Mouse (Mus musculus): ENCODE data around the gene Zbtb16. TPM values are rescaled to one million over a fixed set of nuclear protein-coding genes. Genes with fewer than 3 reads are reported as not detected.

Gene Zbtb16
- total and polyA plus RNA-seq, 3 experiments, result 0.34 to 3.0 (median 0.90) TPM

GRCm38 (mm10) chr9:48748216-48748615 is 87.8 kb downstream of the Zbtb16 start:
- H3K4me2 ChIP-seq (ENCODE audit: insufficient read depth, low read depth, poor library complexity, severe bottlenecking), result no peak overlapping the region
- TF ChIP-seq POLR2AphosphoS2 (IDR thresholded peaks at IDR 0.05; ENCODE audit: low read depth, low read length) (no peak), TBP (conservative IDR thresholded peaks at IDR 0.05; ENCODE audit: low read depth, low read length) (no peak), MEF2A (IDR thresholded peaks at IDR 0.05; ENCODE audit: borderline replicate concordance, low read depth, low read length) (no peak), ZMIZ1 (IDR thresholded peaks at IDR 0.05; ENCODE audit: low read depth, low read length) (no peak)
- no peaks in the 10 kb centered on the region for H3K9me3 ChIP-seq (replicated peaks; ENCODE audit: low read length)
- no peaks in the 10 kb centered on the region for H3K27me3 ChIP-seq (replicated peaks)
- peaks cover under 1 to 1% of the 10 kb centered on the region in 2 experiments for H3K36me3 ChIP-seq (replicated peaks in 1 of 2; ENCODE audit: control insufficient read depth in 1 of 2, insufficient read depth in 1 of 2, low read length in 1 of 2)
- H3K79me2 ChIP-seq (replicated peaks; ENCODE audit: control insufficient read depth, extremely low read depth, insufficient read depth, poor library complexity, severe bottlenecking), result no peaks in the 10 kb centered on the region
- dilution Hi-C loops (cut with MboI; ENCODE audit: extremely low pct_ligation_motif_present, extremely low pct_unique_long_range_greater_than_20kb, low sequenced_read_pairs), result no loop called here
- no peak overlapping the region for H3K4me3 ChIP-seq (replicated peaks in 1 of 3; ENCODE audit: low read depth in 2 of 3, low read length in 2 of 3, poor library complexity in 1 of 3)
- 0 out of 4 replicates have a peak, but pooled peaks cover 0 to 3% of the 10 kb centered on the region in 2 experiments for H3K4me1 ChIP-seq (ENCODE audit: control insufficient read depth in 1 of 2, insufficient read depth in 2 of 2)
- no peak overlapping the region for H3K9ac ChIP-seq (ENCODE audit: insufficient read depth, low read depth)
- in situ Hi-C loops (cut with MboI; ENCODE audit: low pct_ligation_motif_present, low pct_unique_long_range_greater_than_20kb, low sequenced_read_pairs), result no loop called here
- no peak for DNase-seq (ENCODE audit: extremely low read depth)
- no peak overlapping the region for H3K27ac ChIP-seq (ENCODE audit: insufficient read depth, low read depth)

GRCm38 (mm10) chr9:48746506-48746905 is 89.5 kb downstream of the Zbtb16 start:
- Histone ChIP-seq H3K4me2 (ENCODE audit: insufficient read depth, low read depth, poor library complexity, severe bottlenecking) (no peak overlapping the region), H3K4me3 (replicated peaks in 1 of 3; ENCODE audit: low read depth in 2 of 3, low read length in 2 of 3, poor library complexity in 1 of 3) (no peak overlapping the region), H3K9me3 (replicated peaks; ENCODE audit: low read length) (no peaks in the 10 kb centered on the region), H3K27ac (ENCODE audit: insufficient read depth, low read depth) (no peak overlapping the region), H3K9ac (ENCODE audit: insufficient read depth, low read depth) (no peak overlapping the region), H3K4me1 (ENCODE audit: control insufficient read depth in 1 of 2, insufficient read depth in 2 of 2) (0 out of 4 replicates have a peak, but pooled peaks cover 0 to 3% of the 10 kb centered on the region in 2 experiments), H3K27me3 (replicated peaks) (no peaks in the 10 kb centered on the region), H3K36me3 (replicated peaks in 1 of 2; ENCODE audit: control insufficient read depth in 1 of 2, insufficient read depth in 1 of 2, low read length in 1 of 2) (peaks cover 10% of the 10 kb centered on the region in 2 experiments), H3K79me2 (replicated peaks; ENCODE audit: control insufficient read depth, extremely low read depth, insufficient read depth, poor library complexity, severe bottlenecking) (no peaks in the 10 kb centered on the region)
- in situ Hi-C loops (cut with MboI; ENCODE audit: low pct_ligation_motif_present, low pct_unique_long_range_greater_than_20kb, low sequenced_read_pairs), result no loop called here
- TF ChIP-seq USF1 (IDR thresholded peaks at IDR 0.05; ENCODE audit: low read depth, low read length), result no peak
- TF ChIP-seq CHD2 (IDR thresholded peaks at IDR 0.05; ENCODE audit: low read length), result no peak
- no peak for TF ChIP-seq TBP (conservative IDR thresholded peaks at IDR 0.05; ENCODE audit: low read depth, low read length)
- TF ChIP-seq HCFC1 (IDR thresholded peaks at IDR 0.05; ENCODE audit: low read depth, low read length), result no peak
- no peak for TF ChIP-seq SMC3 (IDR thresholded peaks at IDR 0.05; ENCODE audit: low read depth, low read length)
- no peak for TF ChIP-seq MAFK (IDR thresholded peaks at IDR 0.05; ENCODE audit: insufficient replicate concordance, low read length)
- no peak for TF ChIP-seq GABPA (IDR thresholded peaks at IDR 0.05; ENCODE audit: insufficient replicate concordance, low read depth, low read length)
- TF ChIP-seq USF2 (conservative IDR thresholded peaks at IDR 0.05; ENCODE audit: low read depth, low read length), result no peak
- TF ChIP-seq KAT2A (IDR thresholded peaks at IDR 0.05; ENCODE audit: insufficient replicate concordance, low read length), result no peak
- no peak for TF ChIP-seq POLR2AphosphoS2 (IDR thresholded peaks at IDR 0.05; ENCODE audit: low read depth, low read length)
- no peak for DNase-seq (ENCODE audit: extremely low read depth)
- dilution Hi-C loops (cut with MboI; ENCODE audit: extremely low pct_ligation_motif_present, extremely low pct_unique_long_range_greater_than_20kb, low sequenced_read_pairs), result no loop called here
